Mouse (Mus musculus) olfactory bulb, adult 2 months (tissue): Measurements from ENCODE around the gene Mrps10. TPM values are rescaled to one million over a fixed set of nuclear protein-coding genes. Genes with fewer than 3 reads are reported as not detected.
A peak's percentile ranks its signal among the peaks of the same experiment; 100 is the strongest.

Experiments
- H3K27ac ChIP-seq: fragments of 200-500 bp; 2 replicates; pipeline ENCODE4 v1.5.1; 2012; ENCODE audit warnings: low read depth, low read length; ENCODE audit not compliant: insufficient read depth
- H3K4me1 ChIP-seq: fragments of 200-500 bp; 2 replicates; pipeline ENCODE4 v1.6.1; 2012; ENCODE audit warnings: low read length; ENCODE audit not compliant: control insufficient read depth, insufficient read depth
- H3K4me3 ChIP-seq: fragments of 200-500 bp; 2 replicates; pipeline ENCODE4 v1.5.1; 2012; ENCODE audit warnings: mild to moderate bottlenecking, low read depth, low read length, moderate library complexity; ENCODE audit not compliant: insufficient read depth
- CTCF ChIP-seq: fragments of 200-500 bp; IDR thresholded peaks from 2 replicates; pipeline ENCODE4 v1.5.1; 2012; ENCODE audit warnings: low read depth, mild to moderate bottlenecking, low read length, moderate library complexity; ENCODE audit not compliant: insufficient read depth
- POLR2A ChIP-seq: fragments of 200-500 bp; IDR thresholded peaks from 2 replicates; pipeline ENCODE4 v1.6.1; 2012; ENCODE audit warnings: mild to moderate bottlenecking, low read depth, low read length, moderate library complexity; ENCODE audit not compliant: insufficient read depth
- WGBS: fragments of 180-500 bp; shearing (Covaris S2); methylation state at CpG from one replicate; pipeline ENCODE4 v1.1.7; 2018; 5-methylcytosine and 5-hydroxymethylcytosine counted together
- polyA plus RNA-seq: library from polyadenylated mRNA; stranded (reverse); fragments of >200 nt; gene quantifications from 2 replicates; pipeline ENCODE4 v1.2.4, GENCODE M21; 2012; ENCODE audit warnings: low replicate concordance; ENCODE audit not compliant: missing spikeins, insufficient read depth, insufficient read length

The Mrps10 gene
- not detected in 2 replicates for polyA plus RNA-seq

DNA sequence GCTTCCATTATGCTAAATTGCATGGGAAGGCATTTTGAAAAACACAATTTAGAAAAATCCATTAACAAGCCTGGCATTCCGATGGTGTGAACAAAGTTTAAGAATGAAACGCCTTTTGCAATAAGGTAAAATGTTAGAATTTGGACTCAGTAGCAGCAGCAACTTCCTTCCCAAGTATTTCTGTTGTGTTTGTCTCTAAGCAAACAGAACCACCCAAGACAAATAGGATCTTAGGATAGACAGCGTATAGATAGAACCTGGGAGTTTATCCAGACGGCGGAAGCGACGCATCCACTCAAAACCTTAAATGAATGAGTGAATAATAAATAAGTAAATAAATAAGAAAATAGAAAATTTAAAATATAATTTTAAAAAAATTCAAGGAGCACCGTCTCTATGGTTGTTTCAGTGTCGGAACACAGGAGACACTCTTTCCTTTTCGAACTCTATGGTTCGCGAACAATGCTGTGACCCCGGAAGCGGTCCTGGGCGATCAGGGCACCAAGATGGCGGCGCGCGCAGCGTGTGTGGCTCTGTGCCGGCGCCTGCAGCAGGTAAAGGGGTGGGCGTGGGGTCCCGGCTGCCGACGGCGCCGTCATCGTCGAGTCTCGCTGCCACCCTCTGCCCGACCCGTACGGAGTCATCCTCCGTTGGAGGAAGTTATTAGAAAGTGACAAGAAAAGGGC, at the start of gene Mrps10:
Mrps10 (plus strand) TSS at position 487 of the 686 bp plus-strand sequence.
- Histone ChIP-seq H3K4me1 (peaks cover 8% of the 10 kb centered on the region), H3K4me3 (peak within 1 kb of the TSS; percentile 83), H3K27ac (no peak within 1 kb of the TSS)
- peak; percentile 51 for TF ChIP-seq POLR2A
- no peak for TF ChIP-seq CTCF
- WGBS = 3% methylated on average over 35 of the region's 35 CpGs

DNA sequence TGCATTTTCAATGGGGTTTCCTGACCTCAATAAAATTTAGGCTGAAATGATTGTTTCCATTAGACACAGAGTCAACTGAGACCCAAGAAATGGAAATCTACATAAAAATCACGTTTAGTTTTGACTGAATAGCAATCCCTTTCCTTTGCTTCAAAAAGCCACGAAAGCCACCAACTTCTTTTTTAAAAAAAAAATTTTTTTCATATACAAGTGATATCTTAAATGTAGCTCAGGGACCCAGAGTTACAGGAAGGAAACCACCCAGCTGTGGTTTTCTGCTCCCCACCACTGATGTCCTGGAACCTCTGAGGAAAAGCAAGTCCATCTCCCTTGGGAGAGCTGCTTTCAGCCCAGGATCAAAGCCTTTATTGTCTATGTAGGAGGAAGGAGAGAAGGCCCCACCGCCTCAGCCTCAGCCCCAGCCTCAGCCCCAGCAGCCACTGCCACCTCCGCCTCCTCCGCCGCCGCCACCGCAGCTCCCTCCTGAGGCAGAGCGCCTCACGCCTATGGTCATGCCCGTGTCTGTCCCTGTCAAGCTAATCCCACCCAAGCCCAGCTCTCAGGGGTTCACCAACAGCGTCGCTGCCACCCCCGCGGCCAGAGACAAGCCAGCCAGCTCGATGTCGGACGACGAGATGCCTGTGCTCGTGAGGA, 49.6 kb upstream of the Mrps10 start:
- no peak for TF ChIP-seq CTCF
- TF ChIP-seq POLR2A = no peak
- Histone ChIP-seq H3K4me1 (peaks cover 11% of the 10 kb centered on the region), H3K4me3 (no peak overlapping the region), H3K27ac (no peak overlapping the region)
- WGBS = 80% methylated on average over 20 of the region's 20 CpGs

DNA sequence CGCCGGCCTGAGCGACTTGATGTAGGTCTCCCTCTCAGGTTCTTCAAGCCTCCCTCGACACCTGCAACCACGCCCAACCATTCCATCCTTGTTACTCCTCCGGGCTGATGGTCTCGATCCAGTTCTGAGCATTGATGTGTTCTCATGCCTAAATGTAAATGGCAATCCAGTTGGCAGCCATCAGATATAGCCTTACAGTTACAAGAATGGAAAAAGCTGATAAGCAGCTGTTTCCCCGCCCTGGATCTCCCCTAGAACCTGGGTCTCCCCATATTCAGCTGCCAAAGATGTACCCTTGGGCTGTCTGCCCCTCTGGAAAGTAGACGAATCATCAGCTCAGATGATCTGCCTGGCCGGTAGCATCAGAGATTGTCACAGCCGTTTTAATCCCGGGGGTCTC, 48.9 kb upstream of the Mrps10 start:
- Histone ChIP-seq H3K27ac (no peak overlapping the region), H3K4me1 (peaks cover 11% of the 10 kb centered on the region), H3K4me3 (no peak overlapping the region)
- no peak for TF ChIP-seq POLR2A
- no peak for TF ChIP-seq CTCF
- 96% methylated on average over 12 of the region's 12 CpGs for WGBS

DNA sequence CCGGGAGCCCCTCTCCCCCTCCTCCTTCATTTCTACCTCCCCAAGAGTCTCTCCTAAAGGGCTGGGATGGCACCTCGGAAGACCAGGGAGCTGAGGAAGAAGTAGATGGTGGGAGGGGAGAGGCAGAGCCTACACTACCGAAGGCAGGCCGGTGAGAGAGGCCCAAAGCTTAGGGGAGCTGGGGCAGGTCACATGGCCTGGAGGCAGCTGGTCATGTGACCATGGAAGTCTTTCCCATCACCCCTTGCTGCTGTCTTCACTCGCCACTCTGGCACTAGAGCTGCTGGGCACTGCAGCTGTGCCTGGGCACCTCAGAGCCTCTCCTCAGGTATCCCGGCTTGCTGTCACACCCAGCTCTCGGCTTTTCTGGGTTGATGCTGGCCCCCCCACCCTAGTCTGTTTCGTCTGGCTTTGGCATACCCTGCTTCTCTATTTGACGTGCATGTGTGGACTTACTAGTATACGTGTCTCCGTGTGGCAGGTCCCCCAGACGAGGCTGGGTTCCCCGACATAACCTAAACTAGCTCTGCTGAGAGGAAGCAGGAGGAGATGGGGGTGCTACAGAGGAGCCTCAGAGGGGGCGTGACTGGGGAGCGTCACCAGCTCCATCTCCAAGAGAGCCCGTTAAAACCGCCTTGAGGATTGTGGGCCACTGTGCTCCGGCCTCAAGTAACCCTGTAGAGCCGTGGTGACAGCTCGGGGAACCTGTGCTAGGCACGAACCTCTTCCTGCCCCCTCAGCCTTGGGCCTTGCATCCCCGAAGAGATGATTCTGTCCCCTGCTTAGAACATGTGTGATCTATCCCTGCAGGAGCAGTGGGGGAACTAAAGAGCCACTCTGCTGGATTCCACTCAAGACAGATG, 46.3 kb upstream of the Mrps10 start:
- WGBS = 71% methylated on average over 22 of the region's 22 CpGs
- Histone ChIP-seq H3K4me1 (peaks cover 11% of the 10 kb centered on the region), H3K27ac (no peak overlapping the region), H3K4me3 (no peak overlapping the region)
- TF ChIP-seq POLR2A (no peak), CTCF (no peak)

DNA sequence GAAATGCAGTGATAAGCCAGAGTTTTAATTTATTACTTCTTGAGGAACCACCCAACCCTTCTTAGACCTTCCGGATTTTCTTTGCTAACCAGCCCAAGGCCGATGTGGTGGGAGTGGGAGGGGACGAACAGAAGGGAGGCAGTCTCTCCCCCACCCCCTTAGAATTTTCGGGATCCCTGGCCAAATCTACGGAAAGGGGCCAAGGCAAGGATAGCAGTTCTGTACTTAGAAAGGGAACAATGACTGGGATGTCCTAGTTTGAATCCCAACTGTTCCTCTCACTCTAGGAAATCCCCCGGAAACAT, 45.7 kb upstream of the Mrps10 start:
- WGBS = 78% methylated on average over 6 of the region's 6 CpGs

DNA sequence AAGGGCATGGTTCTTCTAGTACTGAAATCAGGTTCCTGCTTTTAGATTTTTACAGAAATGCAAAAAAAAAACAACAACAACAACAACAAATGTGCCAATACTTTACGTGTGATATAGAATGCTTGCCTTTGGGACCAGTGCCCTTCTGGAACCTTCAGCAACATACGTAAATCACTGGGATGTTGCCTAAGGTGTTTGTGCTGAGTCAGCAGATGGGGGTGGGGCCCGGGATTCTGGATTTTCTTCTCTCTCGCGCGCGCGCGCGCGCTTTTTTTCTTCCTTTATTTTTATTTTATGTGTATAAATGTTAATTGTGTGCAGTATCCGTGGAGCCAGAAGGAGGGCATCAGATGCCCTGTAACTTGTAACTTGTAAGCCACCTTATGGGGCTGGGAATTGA, 41.1 kb upstream of the Mrps10 start:
- TF ChIP-seq POLR2A (no peak), CTCF (no peak)
- 95% methylated on average over 12 of the region's 12 CpGs for WGBS
- H3K27ac ChIP-seq = no peak overlapping the region
- H3K4me3 ChIP-seq = no peak overlapping the region
- peaks cover 6% of the 10 kb centered on the region for H3K4me1 ChIP-seq

More for the DNA sequence above, 45.7 kb upstream of the Mrps10 start:
- no peak for TF ChIP-seq POLR2A
- no peak for TF ChIP-seq CTCF
- Histone ChIP-seq H3K4me3 (no peak overlapping the region), H3K27ac (no peak overlapping the region), H3K4me1 (peaks cover 11% of the 10 kb centered on the region)

DNA sequence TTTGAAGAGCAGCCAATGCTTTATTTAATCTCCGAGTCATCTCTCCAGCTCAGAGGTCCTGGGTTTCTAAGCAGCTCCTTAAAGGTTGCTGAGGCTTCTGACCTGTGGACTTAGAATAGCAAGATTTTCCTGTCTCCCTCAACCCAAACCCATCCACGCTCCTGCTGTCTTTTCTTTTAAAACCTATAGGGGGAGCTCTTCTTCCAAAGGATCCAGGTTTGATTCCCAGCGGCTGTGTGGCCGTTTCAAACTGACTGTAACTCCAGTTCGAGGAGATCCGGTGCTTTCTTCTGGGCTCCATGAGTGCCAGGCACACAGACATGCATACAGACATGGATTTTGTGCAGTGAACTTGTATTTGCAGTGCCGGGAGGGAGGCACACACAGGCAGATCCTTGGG, 40.7 kb upstream of the Mrps10 start:
- WGBS = 72% methylated on average over 7 of the region's 7 CpGs
- Histone ChIP-seq H3K4me1 (peaks cover 4% of the 10 kb centered on the region), H3K4me3 (no peak overlapping the region), H3K27ac (no peak overlapping the region)
- TF ChIP-seq CTCF (no peak), POLR2A (no peak)

DNA sequence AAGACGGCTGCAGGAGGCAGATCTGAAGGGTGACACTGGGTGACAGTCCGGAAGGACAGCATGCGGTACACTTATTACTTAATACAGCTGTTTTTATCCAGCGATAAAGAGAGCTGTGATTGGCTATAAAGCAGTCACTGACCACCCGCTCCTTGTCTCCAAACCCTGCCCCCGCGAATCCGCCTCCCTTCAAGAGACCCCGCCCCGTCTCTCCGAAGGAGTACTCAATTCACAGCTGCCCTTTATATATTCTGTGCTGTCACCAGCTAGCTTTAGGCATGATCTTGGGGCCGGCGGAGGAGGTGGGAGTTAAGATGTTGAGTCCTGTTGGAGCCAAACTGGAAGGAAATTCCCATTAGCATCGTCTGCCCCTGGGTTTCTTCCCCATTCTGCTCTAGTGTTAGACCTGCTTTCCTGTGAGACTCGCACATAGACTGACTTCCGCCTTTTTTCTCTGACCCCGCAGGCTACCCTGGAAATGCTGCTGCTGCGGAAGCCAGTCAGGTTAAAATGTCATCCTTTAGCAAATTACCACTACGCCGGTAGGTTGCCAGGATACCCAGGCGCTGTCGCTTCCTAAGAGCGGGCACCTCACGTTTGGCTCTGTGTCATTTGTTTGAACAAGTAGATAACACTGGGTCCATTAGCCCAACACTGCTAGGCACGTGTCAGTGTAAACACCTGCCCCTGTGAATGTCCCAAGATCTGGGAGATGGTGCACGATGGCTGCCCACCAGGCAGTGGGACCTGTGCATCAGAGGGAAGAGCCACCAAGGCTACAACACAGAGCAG, 39.9 kb upstream of the Mrps10 start:
- Histone ChIP-seq H3K27ac (no peak overlapping the region), H3K4me1 (peaks cover 4% of the 10 kb centered on the region), H3K4me3 (no peak overlapping the region)
- WGBS = 88% methylated on average over 26 of the region's 26 CpGs
- TF ChIP-seq POLR2A = no peak
- no peak for TF ChIP-seq CTCF
